Mouse (Mus musculus) bone marrow, adult 2 months (tissue): ENCODE data around the gene Slamf6. TPM values are rescaled to one million over a fixed set of nuclear protein-coding genes. Genes with fewer than 3 reads are reported as not detected.
"Not testable (repeated sequence)": the region's sequence is repeated elsewhere in the genome, so short reads cannot be mapped to it uniquely, and the experiment has no call there.

Experiments
- H3K27ac ChIP-seq: fragments of 200-500 bp; 2 replicates; pipeline ENCODE4 v1.5.1; 2012; ENCODE audit warnings: low read depth, mild to moderate bottlenecking, control low read depth, inconsistent platforms, low read length; ENCODE audit not compliant: control insufficient read depth, poor library complexity, insufficient read depth
- H3K4me1 ChIP-seq: fragments of 200-500 bp; 2 replicates; pipeline ENCODE4 v1.6.1; 2011; ENCODE audit warnings: low read length; ENCODE audit not compliant: control insufficient read depth, insufficient read depth
- H3K4me3 ChIP-seq: fragments of 200-500 bp; replicated peaks from 2 replicates; pipeline ENCODE3; 2011; ENCODE audit warnings: mild to moderate bottlenecking, low read depth, low read length, control low read depth; ENCODE audit not compliant: control insufficient read depth
- CTCF ChIP-seq: fragments of 200-500 bp; IDR thresholded peaks from 2 replicates; pipeline ENCODE4 v1.5.1; 2011; ENCODE audit warnings: low read length, control low read depth; ENCODE audit not compliant: control insufficient read depth, insufficient read depth
- POLR2A ChIP-seq: fragments of 200-500 bp; IDR thresholded peaks from 2 replicates; pipeline ENCODE4 v1.6.1; 2011; ENCODE audit warnings: low read depth, mild to moderate bottlenecking, control low read depth, low read length, borderline replicate concordance; ENCODE audit not compliant: control insufficient read depth
- WGBS: fragments of 180-500 bp; shearing (Covaris S2); methylation state at CpG from one replicate; pipeline ENCODE4 v1.1.7; 2018; 5-methylcytosine and 5-hydroxymethylcytosine counted together
- polyA plus RNA-seq: library from polyadenylated mRNA; stranded (reverse); fragments of >200 nt; gene quantifications from 2 replicates; pipeline ENCODE4 v1.2.4, GENCODE M21; 2011; ENCODE audit warnings: low replicate concordance; ENCODE audit not compliant: missing spikeins, insufficient read depth, insufficient read length

The Slamf6 gene
- polyA plus RNA-seq, 1 experiment, result 30.2 TPM

DNA sequence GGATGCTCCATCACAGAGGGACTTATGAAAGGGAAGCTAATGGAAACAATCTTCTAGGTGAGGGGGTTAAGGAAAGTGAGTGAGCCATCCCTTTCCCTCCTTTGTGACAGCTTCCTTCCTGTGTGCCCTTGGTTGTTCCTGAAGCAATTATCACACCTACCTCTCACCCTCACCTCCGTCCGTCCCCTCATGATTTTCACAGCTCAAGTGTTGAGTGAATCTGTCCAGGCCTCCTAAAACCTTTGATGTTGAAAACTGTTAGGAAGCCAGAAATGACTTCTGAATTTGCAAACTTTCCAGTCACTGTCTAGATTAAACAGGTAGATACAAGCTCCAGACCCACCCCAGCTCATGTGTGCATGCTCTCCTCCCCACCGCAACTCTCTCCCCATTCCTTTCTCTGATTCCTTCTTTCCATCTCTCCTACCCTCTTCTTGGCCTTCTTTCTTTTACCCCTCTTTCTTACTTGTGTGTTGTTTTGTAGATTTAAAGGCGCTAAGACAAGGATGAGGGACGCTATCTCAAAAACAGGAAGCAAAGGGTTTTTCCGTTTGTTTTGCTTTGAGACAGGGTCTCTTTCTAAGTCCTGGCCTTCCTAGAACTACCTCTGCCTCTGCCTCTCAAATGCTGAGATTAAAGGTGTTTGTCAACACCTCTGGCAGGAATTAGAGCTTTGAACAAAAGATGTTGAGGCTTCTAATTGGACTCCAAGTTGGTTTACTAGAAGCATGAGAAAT lies 48.9 kb downstream of the Slamf6 start:
- H3K4me3 ChIP-seq, result no peak overlapping the region
- H3K27ac ChIP-seq, result no peak overlapping the region
- no peak for TF ChIP-seq POLR2A
- no peak for TF ChIP-seq CTCF
- no peaks in the 10 kb centered on the region; the same call in 1 of the 2 replicates for H3K4me1 ChIP-seq
- 55% methylated on average over 6 of the region's 6 CpGs for WGBS

DNA sequence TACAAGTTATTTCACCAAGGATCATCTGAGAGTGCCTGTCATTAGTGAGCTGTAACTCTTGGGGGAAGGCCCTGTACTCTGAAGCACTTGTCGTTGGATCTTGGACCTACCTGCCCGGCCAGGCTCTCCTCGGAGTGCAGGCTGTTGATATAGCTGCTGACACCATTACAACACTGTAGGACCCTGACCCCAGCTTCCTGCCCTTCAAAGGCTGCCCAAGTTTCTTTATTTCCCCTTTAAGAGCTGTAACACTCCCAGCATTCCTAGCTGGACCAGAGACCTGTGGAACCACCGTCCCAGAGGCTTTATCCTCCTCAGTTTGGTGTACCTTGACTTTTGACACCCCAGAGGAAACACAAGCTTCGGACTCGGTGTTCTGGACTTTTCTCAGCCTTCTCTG lies 51.9 kb downstream of the Slamf6 start:
- Histone ChIP-seq H3K4me3 (no peak overlapping the region), H3K27ac (no peak overlapping the region), H3K4me1 (no peaks in the 10 kb centered on the region; the same call in 1 of the 2 replicates)
- TF ChIP-seq CTCF (no peak), POLR2A (no peak)
- 76% methylated on average over 6 of the region's 6 CpGs for WGBS

DNA sequence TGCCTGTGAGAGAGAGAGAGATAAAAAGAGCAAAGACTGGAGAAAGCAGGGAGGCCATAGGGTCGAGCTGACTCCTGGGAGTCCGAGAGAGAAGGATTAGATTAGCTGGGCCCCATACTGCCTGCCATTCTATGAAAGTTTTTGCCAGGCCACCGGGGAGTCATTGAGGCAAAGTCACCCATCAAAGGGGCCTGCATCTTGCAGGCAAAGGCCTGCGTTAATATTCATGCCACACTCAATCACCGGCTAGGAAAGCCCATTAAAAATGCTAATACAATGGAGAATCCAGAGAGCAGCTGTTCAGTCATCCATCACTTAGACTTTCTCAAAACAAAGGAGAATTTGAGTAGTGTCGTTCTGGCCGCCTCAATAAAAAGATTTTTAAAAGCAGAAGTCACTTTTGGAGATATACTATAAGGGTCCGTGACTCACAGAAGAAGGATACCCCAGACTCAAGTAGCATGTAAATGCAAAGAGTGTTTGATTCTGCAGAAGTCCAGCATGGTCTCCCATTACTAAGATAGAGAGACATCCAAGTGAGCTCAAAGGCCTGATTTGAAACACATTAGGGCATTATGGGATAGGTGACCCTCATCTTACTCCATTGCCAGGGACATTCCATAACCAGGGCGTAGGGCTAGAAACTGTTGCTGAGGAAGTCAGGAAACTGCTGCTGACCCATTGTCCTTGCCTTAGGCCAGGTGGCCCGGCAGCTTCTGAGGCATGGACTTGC lies 53.7 kb downstream of the Slamf6 start:
- TF ChIP-seq POLR2A (no peak), CTCF (no peak)
- no peak overlapping the region for H3K27ac ChIP-seq
- H3K4me1 ChIP-seq, result no peaks in the 10 kb centered on the region; the same call in 1 of the 2 replicates
- WGBS, result 85% methylated on average over 10 of the region's 10 CpGs
- H3K4me3 ChIP-seq, result no peak overlapping the region

DNA sequence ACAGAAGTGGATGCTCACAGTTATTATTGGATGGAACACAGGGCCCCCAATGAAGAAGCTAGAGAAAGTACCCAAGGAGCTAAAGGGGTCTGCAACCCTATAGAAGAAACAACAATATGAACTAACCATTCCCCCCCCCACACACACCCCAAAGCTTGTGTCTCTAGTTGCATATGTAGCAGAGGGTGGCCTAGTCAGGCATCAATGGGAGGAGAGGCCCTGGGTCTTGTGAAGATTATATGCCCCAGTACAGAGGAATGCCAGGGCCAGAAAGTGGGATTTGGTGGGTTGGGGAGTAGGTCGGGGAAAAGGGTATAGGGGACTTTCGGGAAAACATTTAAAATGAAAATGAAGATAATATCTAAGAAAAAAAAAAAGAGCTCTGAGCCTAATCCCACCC lies 57.0 kb downstream of the Slamf6 start:
- not testable (repeated sequence) for H3K27ac ChIP-seq, H3K4me3 ChIP-seq, H3K4me1 ChIP-seq
- 89% methylated on average over 2 of the region's 2 CpGs for WGBS

DNA sequence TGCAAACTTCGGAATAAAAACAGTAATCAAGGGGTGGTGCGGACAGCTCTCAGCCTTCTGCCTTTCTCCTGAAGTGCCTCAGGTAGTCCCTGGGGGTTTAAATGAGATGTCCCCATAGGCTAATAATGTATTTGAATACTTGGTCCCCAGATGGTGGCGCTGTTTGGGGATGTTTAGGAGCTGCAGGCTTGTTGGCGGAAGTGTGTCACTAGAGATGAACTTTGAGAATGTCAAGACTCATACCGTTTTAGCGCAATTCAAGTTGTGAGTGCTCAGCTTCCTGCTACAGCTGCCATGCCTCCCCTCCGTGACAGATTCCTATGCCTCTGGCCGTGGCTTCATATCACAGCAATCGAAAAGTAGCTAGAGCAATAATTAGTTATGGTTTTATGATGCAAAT lies 58.1 kb downstream of the Slamf6 start:
- TF ChIP-seq CTCF (no peak), POLR2A (no peak)

DNA sequence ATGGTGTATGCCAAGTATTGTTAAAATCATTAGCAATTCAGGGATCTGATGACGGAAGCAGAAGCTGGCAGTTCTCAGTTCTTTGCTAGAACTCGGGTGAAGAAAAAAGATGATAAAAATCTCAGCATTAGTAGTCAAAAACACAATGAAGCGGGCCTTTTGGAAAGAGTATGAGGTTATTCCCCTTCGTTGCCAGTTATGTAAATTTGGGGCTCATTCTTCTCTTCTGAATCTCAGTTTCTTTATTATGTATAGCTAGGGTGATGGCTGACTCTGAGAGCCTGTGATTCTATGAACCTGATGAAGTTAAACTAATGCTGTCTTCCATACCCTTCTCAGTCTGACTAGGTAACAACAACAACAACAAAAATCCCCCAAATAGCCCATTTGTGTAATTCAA lies 58.5 kb downstream of the Slamf6 start:
- Histone ChIP-seq H3K27ac (no peak overlapping the region), H3K4me1 (no peaks in the 10 kb centered on the region), H3K4me3 (no peak overlapping the region)
- TF ChIP-seq CTCF, result no peak
- TF ChIP-seq POLR2A, result no peak
- 77% methylated on average over 4 of the region's 4 CpGs for WGBS

More for the DNA sequence above, 58.1 kb downstream of the Slamf6 start:
- 83% methylated on average over 9 of the region's 9 CpGs for WGBS
- no peak overlapping the region for H3K27ac ChIP-seq
- H3K4me3 ChIP-seq, result no peak overlapping the region
- no peaks in the 10 kb centered on the region for H3K4me1 ChIP-seq

DNA sequence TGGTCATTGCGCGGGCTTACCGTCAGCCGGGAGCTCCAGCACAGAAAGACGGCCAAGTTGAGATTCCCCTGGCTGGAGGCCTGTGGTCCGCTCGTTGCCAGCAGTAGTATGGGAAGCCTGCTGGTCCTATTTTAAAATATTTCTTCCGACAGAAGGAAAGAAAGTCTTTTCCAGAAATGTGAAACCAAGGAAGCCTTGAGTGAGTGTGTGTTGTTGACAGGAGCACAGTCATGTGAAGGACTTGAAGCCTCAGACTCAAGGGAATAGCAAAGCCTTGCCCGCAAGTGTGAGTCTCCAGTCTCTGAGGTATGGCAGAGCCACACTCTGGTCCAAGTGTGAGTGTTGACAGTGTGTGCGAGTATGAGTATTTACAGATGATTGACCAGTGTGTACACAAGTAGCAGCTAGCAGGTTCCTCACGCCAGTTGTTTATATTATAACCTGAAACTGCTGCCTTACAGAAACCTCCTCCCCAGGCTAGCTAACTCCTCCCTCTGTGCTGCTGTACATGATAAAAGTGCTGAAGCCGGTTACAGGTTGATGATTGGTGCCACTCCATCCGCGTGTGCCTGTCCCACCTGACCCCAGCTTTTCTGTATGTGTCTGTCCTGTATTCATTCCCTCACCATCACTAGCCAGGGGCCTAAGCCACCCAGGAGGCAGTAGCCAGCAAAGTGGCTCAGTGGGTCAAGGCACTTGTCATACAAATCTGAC lies 59.7 kb downstream of the Slamf6 start:
- Histone ChIP-seq H3K27ac (no peak overlapping the region), H3K4me3 (no peak overlapping the region), H3K4me1 (no peaks in the 10 kb centered on the region)
- 89% methylated on average over 14 of the region's 14 CpGs for WGBS
- TF ChIP-seq POLR2A (no peak), CTCF (no peak)

DNA sequence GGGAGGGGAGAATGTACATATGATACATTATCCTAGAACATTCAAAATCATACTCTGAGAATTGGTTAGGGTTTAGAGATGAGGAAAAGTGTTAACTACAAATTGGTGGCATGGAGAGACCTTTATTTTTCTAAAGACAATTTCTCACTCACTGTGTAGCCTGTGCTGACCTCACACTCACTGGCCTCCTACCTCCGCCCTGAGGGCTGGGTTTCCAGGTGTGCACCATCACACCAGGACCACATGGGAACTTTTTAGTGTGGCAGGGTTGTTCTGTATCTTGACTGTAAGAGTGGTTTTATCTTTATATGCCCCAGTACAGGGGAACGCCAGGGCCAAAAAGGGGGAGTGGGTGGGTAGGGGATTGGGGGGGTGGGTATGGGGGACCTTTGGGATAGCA lies 60.6 kb downstream of the Slamf6 start:
- Histone ChIP-seq H3K4me3 (no peak overlapping the region), H3K4me1 (no peaks in the 10 kb centered on the region), H3K27ac (no peak overlapping the region)
- TF ChIP-seq POLR2A (no peak), CTCF (no peak)
- WGBS, result 92% methylated on average over 2 of the region's 2 CpGs
